Mouse (Mus musculus) lung, embryonic 16.5 days (tissue): ENCODE measurements at regions not wholly inside any gene's neighbourhood (a gene's known extent, or its start where the extent isn't known, plus 50 kb on each side); places are given as distances from the start of the nearest gene placed in this dataset.
A peak's percentile ranks its signal among the peaks of the same experiment; 100 is the strongest.

ENCODE experiments used
- ATAC-seq: fragments of 200-750 bp; cut with Nextera tagmentation; 2 replicates; pipeline ENCODE4 v1.8.0; 2017; ENCODE audit warnings: low read depth, mild to moderate bottlenecking, moderate library complexity
- H3K27ac ChIP-seq: fragments of 300-500 bp; sonication (generic); 2 replicates; pipeline ENCODE4 v1.5.1; 2014; ENCODE audit warnings: mild to moderate bottlenecking, control low read depth, low read length
- H3K27me3 ChIP-seq: fragments of 300-500 bp; sonication (generic); 2 replicates; pipeline ENCODE4 v1.6.1; 2014; ENCODE audit warnings: low read depth, low read length, mixed read lengths; ENCODE audit not compliant: control insufficient read depth, insufficient read depth
- H3K36me3 ChIP-seq: fragments of 300-500 bp; sonication (generic); 2 replicates; pipeline ENCODE4 v1.6.1; 2014; ENCODE audit warnings: low read length; ENCODE audit not compliant: control insufficient read depth, insufficient read depth
- H3K4me1 ChIP-seq: fragments of 300-500 bp; sonication (generic); replicated peaks from 2 replicates; pipeline ENCODE4 v1.6.1; 2014; ENCODE audit warnings: low read length, mixed read lengths; ENCODE audit not compliant: control insufficient read depth, insufficient read depth
- H3K4me2 ChIP-seq: fragments of 300-500 bp; sonication (generic); 2 replicates; pipeline ENCODE4 v1.6.1; 2014; ENCODE audit warnings: low read depth, low read length, control low read depth
- H3K4me3 ChIP-seq: fragments of 300-500 bp; sonication (generic); 2 replicates; pipeline ENCODE4 v1.5.1; 2014; ENCODE audit warnings: mild to moderate bottlenecking, low read length, control low read depth
- H3K9ac ChIP-seq: fragments of 300-500 bp; sonication (generic); 2 replicates; pipeline ENCODE4 v1.6.1; 2014; ENCODE audit warnings: low read length, control low read depth
- H3K9me3 ChIP-seq: fragments of 300-500 bp; sonication (generic); 2 replicates; pipeline ENCODE4 v1.6.1; 2016; ENCODE audit warnings: low read length; ENCODE audit not compliant: control insufficient read depth
- WGBS: fragments of 180-500 bp; shearing (Covaris S2); extraction: QIAGEN DNeasy Blood & Tissue Kit; methylation state at CpG from one replicate; pipeline ENCODE4 v1.1.7; 2014; 5-methylcytosine and 5-hydroxymethylcytosine counted together

- Histone ChIP-seq H3K27me3 (no peaks in the 10 kb centered on the region; the same call in 1 of the 2 replicates), H3K9me3 (no peaks in the 10 kb centered on the region), H3K9ac (no peak overlapping the region), H3K4me1 (peaks cover 26% of the 10 kb centered on the region), H3K4me2 (no peak overlapping the region), H3K27ac (no peak overlapping the region), H3K36me3 (no peaks in the 10 kb centered on the region), H3K4me3 (no peak overlapping the region)
- 37% methylated on average over 4 of the region's 4 CpGs for WGBS
- ATAC-seq: no peak
These were observed 54.0 kb upstream of the Jdp2 start for GRCm38 (mm10) chr12:85544801-85545200.

DNA sequence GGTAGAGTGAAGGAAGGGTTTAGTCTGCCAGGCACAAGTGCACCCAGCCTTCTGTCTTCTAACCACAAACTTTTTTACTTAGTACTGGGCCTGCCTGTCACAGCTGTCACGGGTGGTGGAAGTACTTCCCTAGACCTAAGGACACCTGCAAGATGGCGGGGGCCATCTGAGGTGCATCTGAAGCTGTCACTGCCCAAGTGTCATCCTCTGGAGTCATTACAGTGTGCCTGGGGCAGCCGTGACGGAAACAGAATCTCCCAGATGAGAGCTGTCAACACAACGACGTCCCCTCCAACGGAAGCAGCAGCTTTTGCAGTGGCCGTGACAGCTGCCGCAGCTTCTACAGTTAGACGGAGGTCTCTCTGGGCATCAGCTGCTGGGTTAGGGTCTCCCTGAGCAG, 53.1 kb upstream of the Jdp2 start:
- no peak for ATAC-seq
- Histone ChIP-seq H3K27me3 (no peaks in the 10 kb centered on the region; the same call in 1 of the 2 replicates), H3K9ac (no peak overlapping the region), H3K4me2 (no peak overlapping the region), H3K4me1 (peaks cover 25% of the 10 kb centered on the region), H3K4me3 (no peak overlapping the region), H3K27ac (no peak overlapping the region), H3K36me3 (no peaks in the 10 kb centered on the region), H3K9me3 (no peaks in the 10 kb centered on the region)
- WGBS: 40% methylated on average over 10 of the region's 10 CpGs

- WGBS: 45% methylated on average over 8 of the region's 8 CpGs
- H3K36me3 ChIP-seq: no peaks in the 10 kb centered on the region
- peaks cover 18% of the 10 kb centered on the region for H3K4me1 ChIP-seq
- no peak overlapping the region for H3K4me2 ChIP-seq
- no peak overlapping the region for H3K9ac ChIP-seq
- H3K27ac ChIP-seq: peak overlapping the region; percentile 14; the same call in 1 of the 2 replicates
- H3K27me3 ChIP-seq: no peaks in the 10 kb centered on the region; the same call in 1 of the 2 replicates
- H3K9me3 ChIP-seq: no peaks in the 10 kb centered on the region
- no peak overlapping the region for H3K4me3 ChIP-seq
- ATAC-seq: peak; percentile 77
These were observed 50.8 kb upstream of the Jdp2 start for GRCm38 (mm10) chr12:85548076-85548475.
